Mouse (Mus musculus) embryonic stem cell, embryonic (primary cell): ENCODE data around the gene Nav3.

Experiments
- CTCF ChIA-PET, 4 experiments: fragments of 300-600 bp in 2 of 4; fragments of 350-600 bp in 2 of 4; sonication (Branson Sonifier 250); formaldehyde crosslinking; loops; one replicate each; lab custom pipeline; 2022; ENCODE audit warnings: inconsistent platforms in 2 of 4; lab: Charles Lee
- POLR2A ChIA-PET, 4 experiments: fragments of 300-600 bp in 2 of 4; fragments of 350-600 bp in 2 of 4; sonication (Branson Sonifier 250); formaldehyde crosslinking; loops; one replicate each; lab custom pipeline; 2022; ENCODE audit warnings: antibody characterized with exemption in 4 of 4, inconsistent platforms in 1 of 4; lab: Charles Lee

The Nav3 gene

DNA sequence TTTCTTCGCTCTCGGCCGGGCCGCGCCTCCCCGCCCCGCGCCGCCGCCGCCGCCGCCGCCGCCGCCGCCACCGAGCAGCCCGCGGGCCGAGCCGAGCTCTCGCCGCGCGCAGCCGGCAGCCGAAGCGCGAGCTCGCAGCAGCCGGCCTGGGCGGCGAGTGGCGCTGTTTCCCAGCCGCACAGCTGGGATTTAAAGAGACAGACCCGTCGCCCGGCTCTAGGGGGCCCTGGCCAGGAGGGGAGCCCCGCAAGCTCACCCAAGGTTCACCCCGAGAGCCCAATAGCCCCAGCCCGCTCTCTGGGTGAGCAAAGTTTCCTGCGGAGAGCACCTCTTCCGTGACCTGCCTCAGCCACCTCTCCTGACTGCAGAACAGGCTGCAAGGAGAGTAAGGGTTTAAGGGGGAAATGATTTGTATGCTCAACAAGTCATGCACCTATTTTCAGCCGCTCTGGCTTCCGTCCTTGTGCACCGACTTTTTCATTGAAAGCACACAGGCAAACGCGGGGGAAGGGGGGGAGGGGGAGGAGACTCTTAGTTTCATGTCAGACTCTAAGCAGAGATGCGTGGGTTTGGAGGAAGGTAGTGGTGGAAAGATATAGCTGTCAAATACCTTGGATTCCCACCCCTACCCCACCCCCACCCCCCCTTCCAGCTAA lies at the start of gene Nav3:
Nav3 (minus strand) TSS at position 367 of the 656 bp plus-strand sequence.
- CTCF ChIA-PET, result interaction anchor here in 2 of 4 experiments (0.7 to 2.0 kb wide), 3 partner anchors 99 to 277 kb away, joined by 3 to 17 read pairs (median 4); no protein-coding TSS in a partner anchor
- POLR2A ChIA-PET, result no interaction called here

DNA sequence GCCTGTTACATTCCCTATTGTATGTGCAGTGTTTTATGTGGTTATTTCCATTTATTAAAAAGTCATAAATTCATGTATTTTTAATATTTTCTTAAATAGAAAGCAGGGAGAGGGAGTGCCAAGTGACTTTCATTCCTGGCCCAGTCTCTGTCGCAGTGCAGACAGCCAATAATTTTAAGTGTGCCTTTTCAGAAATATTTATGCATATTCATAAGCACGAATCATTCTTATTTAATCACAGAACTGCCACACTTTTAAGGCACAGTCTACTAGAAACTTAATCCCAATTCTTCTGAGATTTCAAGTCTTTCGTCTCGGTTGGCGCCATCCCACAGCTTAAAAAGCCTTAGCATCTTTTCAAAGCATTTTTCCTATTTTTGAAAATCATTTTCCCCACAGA lies 29.3 kb upstream of the Nav3 start:
- POLR2A ChIA-PET, result no interaction called here
- CTCF ChIA-PET, result no interaction called here

DNA sequence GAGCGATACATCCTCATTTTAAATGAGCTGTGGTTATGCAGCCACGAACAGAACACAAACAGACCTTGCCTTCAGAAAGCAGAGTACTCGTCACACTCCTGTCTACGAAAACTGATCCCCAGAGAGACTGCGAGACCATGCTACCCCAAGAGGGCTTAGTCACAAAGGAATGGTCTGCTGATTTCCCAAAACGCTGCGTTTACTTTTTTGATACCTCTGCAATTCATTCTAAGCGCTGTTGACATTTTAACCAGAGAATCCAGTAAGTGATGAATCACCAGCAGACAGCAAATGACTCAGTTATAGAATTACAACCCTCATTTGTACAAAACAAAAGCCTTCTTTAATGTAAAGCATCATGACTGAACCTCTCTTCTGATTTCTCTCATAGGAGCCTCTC lies 28.8 kb upstream of the Nav3 start:
- ChIA-PET CTCF (no interaction called here), POLR2A (no interaction called here)

- CTCF ChIA-PET, result no interaction called here
- POLR2A ChIA-PET, result no interaction called here
Observed at GRCm38 (mm10) chr10:110479189-110479588, 23.2 kb upstream of the Nav3 start.

DNA sequence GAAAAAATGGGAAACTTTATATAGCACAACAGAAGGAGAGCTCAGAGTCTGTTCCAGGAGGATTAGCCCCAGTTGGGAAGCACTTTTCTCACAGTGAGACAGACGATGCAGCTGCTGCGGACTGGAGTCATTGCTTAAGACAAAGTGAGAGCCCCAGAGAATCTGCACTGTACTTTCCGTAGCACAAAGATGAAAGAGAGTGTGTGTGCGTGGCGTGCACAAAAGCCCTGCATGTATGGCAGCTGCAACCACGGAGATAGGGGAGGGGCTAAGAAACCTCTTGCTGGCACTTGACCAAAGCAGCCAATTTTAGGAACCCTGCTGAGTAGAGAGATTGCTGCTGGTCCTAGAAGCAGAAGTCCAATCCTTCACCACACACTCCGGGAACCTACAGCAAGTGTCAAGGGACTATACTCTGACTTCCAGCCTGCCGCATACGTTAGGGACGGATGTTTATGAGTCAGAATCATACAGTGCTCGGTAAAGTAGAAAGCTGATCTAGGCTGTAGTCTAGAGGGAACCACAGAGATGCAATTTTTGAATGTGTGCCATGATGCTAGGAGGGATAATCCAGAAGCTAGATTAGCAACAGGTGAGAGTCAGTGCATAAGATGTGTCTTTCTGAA lies 21.8 kb upstream of the Nav3 start:
- POLR2A ChIA-PET, result no interaction called here
- CTCF ChIA-PET, result no interaction called here

DNA sequence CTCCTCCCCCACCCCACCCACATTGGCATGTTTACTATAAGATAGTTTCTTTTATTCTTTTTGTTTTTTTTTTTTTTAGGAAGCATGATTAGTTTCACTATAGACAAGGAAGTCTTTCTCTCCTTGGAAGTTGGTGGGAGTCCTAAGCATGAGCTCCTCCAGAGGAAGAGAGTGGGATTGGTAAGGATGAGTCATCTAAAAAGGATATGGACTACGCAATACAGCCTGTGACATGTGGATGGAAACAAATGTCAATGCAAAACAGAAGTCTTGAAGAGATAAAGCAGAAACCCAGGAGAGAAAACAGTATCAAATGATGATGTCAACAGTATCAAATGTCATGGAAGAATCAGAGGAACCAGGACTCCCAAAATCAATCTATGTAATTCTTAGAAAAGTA lies 18.1 kb upstream of the Nav3 start:
- CTCF ChIA-PET, result no interaction called here
- POLR2A ChIA-PET, result no interaction called here

- ChIA-PET POLR2A (no interaction called here), CTCF (no interaction called here)
Observed at GRCm38 (mm10) chr10:110469445-110469844, 13.4 kb upstream of the Nav3 start.

DNA sequence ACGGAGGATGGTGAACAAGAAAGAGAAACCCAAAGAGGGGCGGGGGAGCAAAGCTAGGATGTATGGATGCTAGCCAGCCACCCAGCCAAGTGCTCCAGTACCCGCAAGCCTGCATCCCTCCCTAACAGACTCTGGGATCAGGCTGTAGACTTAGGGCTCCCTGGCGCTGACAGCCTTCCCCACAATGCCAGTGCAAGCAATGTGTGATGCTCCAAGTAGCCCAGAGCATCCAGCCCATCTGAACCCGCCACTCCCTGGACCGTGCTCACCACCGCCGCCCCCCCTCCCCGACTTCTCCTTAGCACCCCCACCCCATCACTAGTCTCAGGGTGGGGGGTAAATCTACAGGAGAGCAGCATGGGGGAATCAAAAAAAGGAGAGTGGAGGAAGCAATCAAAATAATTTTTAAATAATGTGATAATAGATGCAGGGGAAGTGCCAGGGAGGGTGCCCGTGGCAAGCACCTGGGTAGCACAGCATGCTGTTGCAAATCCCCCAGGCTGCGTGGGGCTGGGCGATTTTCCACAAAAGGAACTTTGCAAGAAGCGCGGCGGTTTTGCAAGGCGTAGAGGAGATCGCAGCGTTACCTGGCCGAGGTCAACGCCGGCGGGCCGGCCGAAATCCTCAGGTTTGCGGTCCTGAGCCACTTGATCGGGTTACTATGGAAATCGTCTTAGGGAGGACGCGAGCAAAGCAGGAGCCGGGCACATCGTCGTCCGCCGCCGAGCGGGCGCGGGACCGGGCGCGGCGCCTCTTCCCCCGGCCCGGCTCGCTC lies 754 bp downstream of the Nav3 start:
- ChIA-PET CTCF (interaction anchor here in 2 of 4 experiments (0.6 to 2.0 kb wide), 4 partner anchors 26 to 278 kb away, joined by 3 to 4 read pairs (median 4); no protein-coding TSS in a partner anchor), POLR2A (interaction anchor here in 1 of 4 experiments (1.3 kb wide), 1 partner anchor 9 kb away, joined by 4 read pairs; no protein-coding TSS in a partner anchor)

DNA sequence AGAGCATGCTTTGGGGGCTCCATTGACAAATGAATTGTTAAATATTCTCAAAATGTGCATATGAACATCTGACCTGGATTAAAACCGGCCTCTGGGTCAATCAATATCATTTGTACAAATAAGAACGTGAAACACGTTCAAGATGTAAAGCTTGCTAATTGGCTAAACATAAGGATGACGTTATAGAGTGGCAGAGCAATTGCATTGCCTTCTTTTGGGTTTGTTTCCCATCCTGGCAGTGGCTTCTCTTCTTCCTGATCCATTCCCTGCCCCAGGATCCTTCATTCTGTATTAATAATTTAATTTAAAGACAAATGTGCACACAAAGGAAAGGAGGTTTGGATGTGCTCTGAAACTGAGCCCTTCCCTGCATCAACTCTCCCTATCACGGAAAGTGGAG lies 2.4 kb downstream of the Nav3 start:
- CTCF ChIA-PET, result no interaction called here
- POLR2A ChIA-PET, result no interaction called here

GRCm38 (mm10) chr10:110440396-110440795 lies 15.6 kb downstream of the Nav3 start:
- POLR2A ChIA-PET, result interaction anchor here in 1 of 4 experiments (0.7 kb wide), 1 partner anchor 83 kb away, joined by 3 read pairs; no protein-coding TSS in a partner anchor

DNA sequence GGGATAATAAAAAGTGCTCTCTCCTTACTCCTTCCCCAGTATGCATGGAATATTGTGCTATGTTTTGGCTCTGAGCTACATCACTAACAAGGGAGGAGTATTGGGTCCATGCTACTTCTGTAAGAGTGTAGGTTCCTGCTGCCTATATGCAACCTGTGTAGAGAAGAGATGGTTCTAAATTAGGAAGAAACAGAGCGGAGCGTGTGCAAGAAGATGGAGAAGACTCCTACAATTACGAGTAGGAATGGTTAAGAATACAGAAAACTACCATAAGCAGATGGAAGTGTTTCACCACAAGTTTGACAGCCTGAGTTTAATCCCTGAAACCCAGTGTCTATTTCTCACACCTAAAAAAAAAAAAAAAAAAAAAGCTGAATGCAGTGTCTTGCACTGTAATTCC lies 24.9 kb downstream of the Nav3 start:
- POLR2A ChIA-PET, result no interaction called here
- CTCF ChIA-PET, result no interaction called here

More at GRCm38 (mm10) chr10:110440396-110440795, 15.6 kb downstream of the Nav3 start:
- CTCF ChIA-PET, result interaction anchor here in 1 of 4 experiments (0.5 kb wide), 1 partner anchor 604 kb away, joined by 5 read pairs; no protein-coding TSS in a partner anchor

DNA sequence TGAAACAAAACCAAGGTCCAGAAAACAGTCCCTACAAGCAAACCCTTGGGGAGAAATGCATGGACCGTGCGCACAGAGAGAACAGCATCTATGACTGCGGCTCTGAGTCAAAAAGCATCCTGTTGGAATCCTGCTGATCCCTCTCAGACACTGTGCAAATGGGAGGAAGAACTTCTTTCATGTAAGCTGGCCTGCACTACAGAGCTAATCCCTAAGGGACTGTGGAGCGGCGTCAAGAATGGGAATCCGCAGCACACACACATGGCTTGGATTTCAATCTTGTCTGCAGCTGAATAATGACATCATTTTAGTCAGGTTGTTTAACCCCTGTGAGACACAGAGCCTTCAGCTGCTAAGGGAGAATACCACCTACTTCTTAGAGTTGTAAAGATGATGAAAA lies 26.4 kb downstream of the Nav3 start:
- ChIA-PET CTCF (no interaction called here), POLR2A (no interaction called here)

DNA sequence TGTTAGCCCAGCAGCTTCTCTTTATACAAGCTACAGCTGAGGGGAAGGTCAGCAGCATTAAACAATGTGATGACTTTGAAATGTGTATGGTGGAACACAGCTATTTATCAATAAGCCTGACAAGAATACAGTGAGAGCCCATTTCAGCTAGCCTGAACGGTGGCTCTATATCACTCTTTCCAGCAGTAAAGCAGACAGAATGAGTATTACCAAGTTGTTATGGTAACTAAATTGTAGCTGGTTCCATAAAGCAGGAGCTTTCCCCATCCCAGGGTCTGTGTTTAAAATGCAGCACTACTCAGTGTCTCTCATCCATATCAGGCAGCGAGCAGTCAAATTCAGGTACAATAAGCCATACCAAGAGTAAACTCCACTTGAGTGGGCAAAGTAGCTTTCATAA lies 27.0 kb downstream of the Nav3 start:
- ChIA-PET POLR2A (no interaction called here), CTCF (interaction anchor here in 2 of 4 experiments (0.6 kb wide), 2 partner anchors 26 to 582 kb away, joined by 3 to 4 read pairs; no protein-coding TSS in a partner anchor)

DNA sequence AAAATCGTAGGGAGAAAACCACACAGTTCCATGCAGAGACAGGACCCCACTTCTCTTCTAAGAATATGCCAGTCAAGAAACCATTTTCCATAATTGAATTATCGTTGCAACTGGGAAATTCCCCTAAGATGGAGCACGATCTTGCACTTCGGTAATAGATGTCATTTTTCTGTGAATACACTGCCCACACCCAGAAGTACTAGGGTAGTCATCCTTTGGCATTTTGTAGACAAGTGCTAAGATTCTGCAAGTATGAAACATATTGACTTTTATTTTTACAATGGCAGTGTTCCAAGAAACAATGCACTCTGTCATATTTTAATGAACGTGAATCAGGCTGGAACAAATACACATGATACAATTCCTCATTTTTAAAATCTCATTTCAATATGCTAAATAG lies 34.5 kb downstream of the Nav3 start:
- ChIA-PET POLR2A (no interaction called here), CTCF (no interaction called here)

GRCm38 (mm10) chr10:110417003-110417402 lies 39.0 kb downstream of the Nav3 start:
- CTCF ChIA-PET, result no interaction called here
- POLR2A ChIA-PET, result interaction anchor here in 1 of 4 experiments (0.5 kb wide), 1 partner anchor 976 kb away, joined by 3 read pairs; no protein-coding TSS in a partner anchor

DNA sequence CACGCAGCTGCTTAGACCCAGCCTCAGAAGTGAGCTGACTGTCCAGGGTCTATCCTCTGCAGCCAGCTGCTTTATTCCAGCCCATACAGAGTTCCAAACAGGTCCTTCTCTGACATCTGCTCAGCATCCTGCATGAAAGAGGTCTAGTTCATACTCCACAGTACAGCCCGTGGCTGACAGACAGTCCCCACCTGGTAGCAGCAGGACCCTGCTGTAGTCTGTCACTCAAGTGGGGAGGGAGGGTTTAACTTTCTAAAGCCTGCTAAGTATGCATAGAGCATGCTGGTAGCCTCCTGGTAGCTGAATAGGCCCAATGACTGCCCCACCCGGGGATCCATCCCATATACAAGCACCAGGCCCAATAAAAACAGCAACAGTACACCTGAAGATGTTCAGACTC lies 40.4 kb downstream of the Nav3 start:
- CTCF ChIA-PET, result no interaction called here

DNA sequence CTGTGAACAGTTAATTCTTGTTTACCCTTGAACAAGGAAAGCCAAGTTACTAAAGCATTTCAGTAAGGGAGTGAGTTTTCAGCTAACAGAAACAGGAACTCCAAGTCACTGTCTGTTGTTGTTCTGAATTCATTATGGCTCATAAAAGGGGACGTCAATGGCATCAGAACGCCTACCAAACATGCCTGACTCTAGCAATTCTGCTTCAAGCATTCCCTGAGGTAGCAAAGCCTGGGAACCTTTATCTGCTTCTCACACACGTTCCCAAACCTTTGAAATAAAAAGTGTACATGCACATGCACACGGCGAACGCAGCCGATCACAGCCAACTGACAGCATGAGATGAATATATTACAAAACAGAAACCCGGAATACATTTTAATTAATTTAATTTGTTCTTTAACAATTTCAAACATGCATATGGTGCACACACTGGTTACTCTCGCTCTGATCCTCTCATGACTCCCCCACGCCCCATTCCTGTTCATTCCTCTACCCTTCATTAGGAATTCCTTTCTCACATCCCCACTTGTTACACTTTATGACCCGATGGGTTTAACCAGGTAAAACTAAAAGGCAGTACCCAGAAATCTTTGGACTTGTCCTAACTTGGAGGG lies 42.6 kb downstream of the Nav3 start:
- CTCF ChIA-PET, result no interaction called here
- POLR2A ChIA-PET, result no interaction called here

More for the DNA sequence above, 40.4 kb downstream of the Nav3 start:
- POLR2A ChIA-PET, result no interaction called here

GRCm38 (mm10) chr10:110402950-110403349 lies 53.1 kb downstream of the Nav3 start:
- POLR2A ChIA-PET, result no interaction called here
- CTCF ChIA-PET, result no interaction called here

GRCm38 (mm10) chr10:110400642-110401041 lies 55.4 kb downstream of the Nav3 start:
- CTCF ChIA-PET, result no interaction called here
- POLR2A ChIA-PET, result no interaction called here
